Mouse (Mus musculus): ENCODE data around the gene Syt13.
A peak's percentile ranks its signal among the peaks of the same experiment; 100 is the strongest.

Syt13 gene

GRCm38 (mm10) chr2:92914933-92915553 lies at the start of gene Syt13:
Gene Syt13, plus strand, starts transcription at chr2:92915098.
- peak; percentile 40 to 66 for DNase-seq

GRCm38 (mm10) chr2:92866616-92867015 lies 48.3 kb upstream of the Syt13 start:
- DNase-seq = no peak

GRCm38 (mm10) chr2:92870139-92870836 lies 44.6 kb upstream of the Syt13 start:
- DNase-seq = no peak

- no peak for DNase-seq
Observed at GRCm38 (mm10) chr2:92871093-92871686, 43.7 kb upstream of the Syt13 start.

- no peak for DNase-seq
Observed at GRCm38 (mm10) chr2:92872652-92873051, 42.2 kb upstream of the Syt13 start.

GRCm38 (mm10) chr2:92874592-92874991 lies 40.3 kb upstream of the Syt13 start:
- DNase-seq = no peak

GRCm38 (mm10) chr2:92877488-92877887 lies 37.4 kb upstream of the Syt13 start:
- DNase-seq = no peak

GRCm38 (mm10) chr2:92883039-92883911 lies 31.6 kb upstream of the Syt13 start:
- DNase-seq = peak; percentile 49 to 71

GRCm38 (mm10) chr2:92883912-92884243 lies 31.0 kb upstream of the Syt13 start:
- peak; percentile 42 to 54 for DNase-seq

- DNase-seq = no peak
Observed at GRCm38 (mm10) chr2:92884976-92885375, 29.9 kb upstream of the Syt13 start.

GRCm38 (mm10) chr2:92886862-92887261 lies 28.0 kb upstream of the Syt13 start:
- no peak for DNase-seq

- DNase-seq = no peak
Observed at GRCm38 (mm10) chr2:92892524-92892923, 22.4 kb upstream of the Syt13 start.

GRCm38 (mm10) chr2:92903650-92904049 lies 11.2 kb upstream of the Syt13 start:
- DNase-seq = no peak

- DNase-seq = peak in 1 of 2 experiments; percentile 69
Observed at GRCm38 (mm10) chr2:92904307-92904859, 10.5 kb upstream of the Syt13 start.

- DNase-seq = peak in 1 of 2 experiments; percentile 48
Observed at GRCm38 (mm10) chr2:92910371-92910770, 4.5 kb upstream of the Syt13 start.

- DNase-seq = no peak
Observed at GRCm38 (mm10) chr2:92912312-92912711, 2.6 kb upstream of the Syt13 start.

GRCm38 (mm10) chr2:92913295-92913694 lies 1.6 kb upstream of the Syt13 start:
- DNase-seq = peak in 1 of 2 experiments; percentile 24

GRCm38 (mm10) chr2:92915659-92916631 lies 1.0 kb downstream of the Syt13 start:
- no peak for DNase-seq

- no peak for DNase-seq
Observed at GRCm38 (mm10) chr2:92917405-92918142, 2.7 kb downstream of the Syt13 start.

- DNase-seq = no peak
Observed at GRCm38 (mm10) chr2:92920709-92921108, 5.8 kb downstream of the Syt13 start.

All from kidney, postnatal 25 days (tissue).